Mouse (Mus musculus) brain, embryonic 14.5 days (tissue): ENCODE data around the gene Zfp536.

Experiments used
- CTCF ChIP-seq: fragments of 200-500 bp; IDR thresholded peaks from 2 replicates; pipeline ENCODE4 v1.5.1; 2012; ENCODE audit warnings: inconsistent platforms, mild to moderate bottlenecking, moderate library complexity, borderline replicate concordance; ENCODE audit not compliant: insufficient read depth, insufficient read length; ENCODE audit errors: extremely low read depth
- POLR2A ChIP-seq: fragments of 200-500 bp; IDR thresholded peaks from 2 replicates; pipeline ENCODE4 v1.6.1; 2012; ENCODE audit warnings: mild to moderate bottlenecking, inconsistent platforms, borderline replicate concordance; ENCODE audit not compliant: poor library complexity, insufficient read depth, insufficient read length, severe bottlenecking; ENCODE audit errors: extremely low read depth

DNA sequence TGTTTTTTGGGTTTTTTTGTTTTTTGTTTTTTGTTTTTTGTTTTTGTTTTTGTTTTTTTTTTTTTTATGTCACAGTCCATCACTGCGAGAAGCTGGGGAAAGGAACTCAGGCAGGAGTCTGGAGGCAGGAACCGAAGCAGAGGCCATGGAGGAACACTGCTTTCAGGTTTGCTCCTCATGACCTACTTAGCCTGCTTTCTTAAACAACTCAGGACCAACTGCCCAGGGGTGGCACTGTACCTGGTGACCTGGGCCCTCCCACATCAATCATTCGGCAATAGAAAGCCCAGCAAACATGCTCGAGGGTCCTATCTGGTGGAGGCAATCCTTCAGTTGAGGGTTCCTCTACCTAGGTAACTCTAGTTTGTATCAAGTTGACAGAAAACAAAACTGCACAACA, 35.6 kb upstream of the Zfp536 start:
- TF ChIP-seq POLR2A (no peak), CTCF (no peak)
